Mouse (Mus musculus): ENCODE data around the gene Coro1b. TPM values are rescaled to one million over a fixed set of nuclear protein-coding genes. Genes with fewer than 3 reads are reported as not detected.
A peak's percentile ranks its signal among the peaks of the same experiment; 100 is the strongest.

The Coro1b gene
- total and polyA plus RNA-seq, 2 experiments from 2014 or later, result 97.2 to 120 TPM

- no peaks in the 10 kb centered on the region for H3K9me3 ChIP-seq (replicated peaks; ENCODE audit: control insufficient read depth, low read length)
- H3K27ac ChIP-seq (ENCODE audit: low read depth), result peak overlapping the region; percentile 92
- 0 out of 2 replicates have a peak, but pooled peaks cover 3% of the 10 kb centered on the region for H3K36me3 ChIP-seq (replicated peaks; ENCODE audit: control insufficient read depth, insufficient read depth, low read length)
- peak overlapping the region; percentile 68; the same call in 1 of the 2 replicates for H3K9ac ChIP-seq (replicated peaks; ENCODE audit: low read depth, low read length)
- 89% methylated on average over 10 of the region's 10 CpGs for WGBS
- peak overlapping the region; percentile 38 for H3K4me2 ChIP-seq (ENCODE audit: low read depth, low read length)
- ATAC-seq (ENCODE audit: insufficient read depth, low read depth) (no peak), DNase-seq (ENCODE audit: low spot score) (no peak)
- H3K4me3 ChIP-seq (ENCODE audit: low read depth, low read length), result no peak overlapping the region; the same call in 1 of the 2 replicates
- TF ChIP-seq EP300 (IDR thresholded peaks at IDR 0.05; ENCODE audit: low read depth) (no peak), CTCF (IDR thresholded peaks at IDR 0.05; ENCODE audit: low read depth) (no peak)
- H3K4me1 ChIP-seq (ENCODE audit: control insufficient read depth, insufficient read depth), result peaks cover 47% of the 10 kb centered on the region
- no peaks in the 10 kb centered on the region for H3K27me3 ChIP-seq (ENCODE audit: control insufficient read depth, insufficient read depth, low read length)
These were observed 22.4 kb downstream of the Coro1b start for GRCm38 (mm10) chr19:4170723-4171392.

GRCm38 (mm10) chr19:4171393-4172290, 23.2 kb downstream of the Coro1b start:
- 14% methylated on average over 13 of the region's 13 CpGs for WGBS

GRCm38 (mm10) chr19:4172925-4173324, 24.5 kb downstream of the Coro1b start:
- Histone ChIP-seq H3K36me3 (replicated peaks; ENCODE audit: control insufficient read depth, insufficient read depth, low read length) (no peaks in the 10 kb centered on the region), H3K4me3 (ENCODE audit: low read depth, low read length) (no peak overlapping the region), H3K9ac (replicated peaks; ENCODE audit: low read depth, low read length) (no peak overlapping the region), H3K9me3 (replicated peaks; ENCODE audit: control insufficient read depth, low read length) (no peaks in the 10 kb centered on the region), H3K27me3 (ENCODE audit: control insufficient read depth, insufficient read depth, low read length) (no peaks in the 10 kb centered on the region), H3K27ac (ENCODE audit: low read depth) (peak overlapping the region; percentile 92), H3K4me2 (ENCODE audit: low read depth, low read length) (no peak overlapping the region), H3K4me1 (ENCODE audit: control insufficient read depth, insufficient read depth) (peaks cover 48% of the 10 kb centered on the region)
- 60% methylated on average over 11 of the region's 11 CpGs for WGBS
- ATAC-seq (ENCODE audit: insufficient read depth, low read depth) (no peak), DNase-seq (ENCODE audit: low spot score) (no peak)
- TF ChIP-seq CTCF (IDR thresholded peaks at IDR 0.05; ENCODE audit: low read depth), result peak; percentile 34
- no peak for TF ChIP-seq EP300 (IDR thresholded peaks at IDR 0.05; ENCODE audit: low read depth)

More at GRCm38 (mm10) chr19:4171393-4172290, 23.2 kb downstream of the Coro1b start:
- Histone ChIP-seq H3K9me3 (replicated peaks; ENCODE audit: control insufficient read depth, low read length) (no peaks in the 10 kb centered on the region), H3K9ac (replicated peaks; ENCODE audit: low read depth, low read length) (peak overlapping the region; percentile 18), H3K4me1 (ENCODE audit: control insufficient read depth, insufficient read depth) (peaks cover 51% of the 10 kb centered on the region), H3K27me3 (ENCODE audit: control insufficient read depth, insufficient read depth, low read length) (no peaks in the 10 kb centered on the region), H3K27ac (ENCODE audit: low read depth) (peak overlapping the region; percentile 92), H3K4me3 (ENCODE audit: low read depth, low read length) (peak overlapping the region; percentile 1; the same call in 1 of the 2 replicates), H3K4me2 (ENCODE audit: low read depth, low read length) (peak overlapping the region; percentile 38), H3K36me3 (replicated peaks; ENCODE audit: control insufficient read depth, insufficient read depth, low read length) (no peaks in the 10 kb centered on the region)
- peak; percentile 57 for ATAC-seq (ENCODE audit: insufficient read depth, low read depth)
- DNase-seq (ENCODE audit: low spot score), result peak; percentile 82
- TF ChIP-seq CTCF (IDR thresholded peaks at IDR 0.05; ENCODE audit: low read depth) (no peak), EP300 (IDR thresholded peaks at IDR 0.05; ENCODE audit: low read depth) (0 out of 2 replicates have a peak, but pooled peaks have one; percentile 16)

GRCm38 (mm10) chr19:4175368-4175947, 27.0 kb downstream of the Coro1b start, which contains the start of gene Carns1:
TSS of gene Carns1 (minus strand) at chr19:4175479.
- Histone ChIP-seq H3K36me3 (replicated peaks; ENCODE audit: control insufficient read depth, insufficient read depth, low read length) (no peaks in the 10 kb centered on the region), H3K4me2 (ENCODE audit: low read depth, low read length) (peak within 1 kb of the TSS; percentile 57), H3K4me3 (ENCODE audit: low read depth, low read length) (peak within 1 kb of the TSS; percentile 33), H3K27me3 (ENCODE audit: control insufficient read depth, insufficient read depth, low read length) (no peaks in the 10 kb centered on the region), H3K9ac (replicated peaks; ENCODE audit: low read depth, low read length) (peak within 1 kb of the TSS; percentile 51), H3K9me3 (replicated peaks; ENCODE audit: control insufficient read depth, low read length) (no peaks in the 10 kb centered on the region), H3K27ac (ENCODE audit: low read depth) (peak within 1 kb of the TSS; percentile 86), H3K4me1 (ENCODE audit: control insufficient read depth, insufficient read depth) (peaks cover 40% of the 10 kb centered on the region)
- DNase-seq (ENCODE audit: low spot score) (peak; percentile 70), ATAC-seq (ENCODE audit: insufficient read depth, low read depth) (peak; percentile 67)
- TF ChIP-seq EP300 (IDR thresholded peaks at IDR 0.05; ENCODE audit: low read depth) (no peak), CTCF (IDR thresholded peaks at IDR 0.05; ENCODE audit: low read depth) (no peak)
- WGBS, result 6% methylated on average over 11 of the region's 11 CpGs

GRCm38 (mm10) chr19:4180411-4180810, 32.0 kb downstream of the Coro1b start:
- Histone ChIP-seq H3K4me3 (ENCODE audit: low read depth, low read length) (no peak overlapping the region), H3K27me3 (ENCODE audit: control insufficient read depth, insufficient read depth, low read length) (no peaks in the 10 kb centered on the region), H3K9me3 (replicated peaks; ENCODE audit: control insufficient read depth, low read length) (no peaks in the 10 kb centered on the region), H3K4me1 (ENCODE audit: control insufficient read depth, insufficient read depth) (peaks cover 16% of the 10 kb centered on the region), H3K9ac (replicated peaks; ENCODE audit: low read depth, low read length) (no peak overlapping the region), H3K27ac (ENCODE audit: low read depth) (no peak overlapping the region), H3K4me2 (ENCODE audit: low read depth, low read length) (no peak overlapping the region), H3K36me3 (replicated peaks; ENCODE audit: control insufficient read depth, insufficient read depth, low read length) (no peaks in the 10 kb centered on the region)
- WGBS, result 75% methylated on average over 7 of the region's 7 CpGs
- TF ChIP-seq CTCF (IDR thresholded peaks at IDR 0.05; ENCODE audit: low read depth), result no peak
- no peak for TF ChIP-seq EP300 (IDR thresholded peaks at IDR 0.05; ENCODE audit: low read depth)
- DNase-seq (ENCODE audit: low spot score) (no peak), ATAC-seq (ENCODE audit: insufficient read depth, low read depth) (no peak)
